Mouse (Mus musculus): ENCODE results near the gene Hipk4.
"Not testable (repeated sequence)": the region's sequence is repeated elsewhere in the genome, so short reads cannot be mapped to it uniquely, and the experiment has no call there.

The Hipk4 gene

GRCm38 (mm10) chr7:27494659-27495367 lies 28.3 kb upstream of the Hipk4 start:
- DNase-seq: not testable (repeated sequence)

DNA sequence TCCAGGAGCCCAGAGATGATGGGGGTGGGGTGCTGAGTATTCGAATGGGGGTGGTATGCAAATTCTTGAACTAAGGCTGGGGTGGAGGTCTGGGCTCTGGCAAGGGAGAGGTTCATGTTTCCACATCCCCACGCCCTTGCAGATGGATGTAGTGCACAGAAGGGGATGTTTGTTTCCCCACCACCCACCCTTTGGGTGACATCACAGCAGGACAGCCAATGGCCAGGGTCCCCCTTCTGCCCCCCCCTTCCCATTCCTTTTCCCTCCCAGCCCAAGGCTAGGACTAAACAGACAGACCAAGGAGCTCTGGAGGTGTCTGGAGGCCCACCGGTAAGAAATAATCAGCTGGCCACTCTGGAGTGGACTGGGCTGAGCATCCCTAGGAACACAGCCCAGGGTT lies 24.0 kb upstream of the Hipk4 start, which contains the start of gene Prx:
Gene Prx, plus strand, starts transcription at position 289 of the 400 bp plus-strand sequence.
- no peak for DNase-seq

GRCm38 (mm10) chr7:27501620-27502019 lies 21.4 kb upstream of the Hipk4 start:
- no peak for DNase-seq

DNA sequence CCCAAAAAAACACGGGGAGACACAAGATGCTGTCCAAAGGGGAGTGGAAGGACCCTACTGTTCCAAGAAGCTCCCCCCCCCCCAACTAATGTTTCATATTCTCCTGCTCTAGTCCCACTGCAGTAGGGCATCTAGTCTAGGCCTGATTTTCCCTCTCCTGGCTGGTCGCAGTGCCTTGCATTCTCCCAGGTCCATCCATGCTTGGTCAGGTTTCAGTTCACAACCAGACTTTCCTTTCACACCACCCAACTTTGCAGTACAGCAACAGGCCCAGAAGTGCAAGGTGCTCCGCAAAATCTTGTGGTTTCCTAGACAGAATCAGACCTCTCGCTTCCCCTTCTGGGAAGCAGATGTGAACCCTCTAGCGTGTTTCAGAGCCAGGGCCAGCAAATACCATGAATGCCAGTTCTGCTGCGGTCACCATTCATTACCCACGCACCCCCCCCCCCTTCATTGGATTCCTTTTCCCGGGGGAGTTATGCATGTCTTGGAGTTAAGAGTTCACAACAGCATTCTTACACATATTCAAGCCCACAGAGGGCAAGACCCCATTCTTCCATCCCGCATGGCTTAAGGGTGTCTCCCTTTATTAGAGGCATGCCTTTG lies 16.2 kb upstream of the Hipk4 start:
- no peak for DNase-seq

GRCm38 (mm10) chr7:27507711-27508647 lies 15.1 kb upstream of the Hipk4 start:
- DNase-seq: peak; percentile 95

- peak; percentile 66 to 72 for DNase-seq
These were observed 14.4 kb upstream of the Hipk4 start for GRCm38 (mm10) chr7:27508648-27509005.

DNA sequence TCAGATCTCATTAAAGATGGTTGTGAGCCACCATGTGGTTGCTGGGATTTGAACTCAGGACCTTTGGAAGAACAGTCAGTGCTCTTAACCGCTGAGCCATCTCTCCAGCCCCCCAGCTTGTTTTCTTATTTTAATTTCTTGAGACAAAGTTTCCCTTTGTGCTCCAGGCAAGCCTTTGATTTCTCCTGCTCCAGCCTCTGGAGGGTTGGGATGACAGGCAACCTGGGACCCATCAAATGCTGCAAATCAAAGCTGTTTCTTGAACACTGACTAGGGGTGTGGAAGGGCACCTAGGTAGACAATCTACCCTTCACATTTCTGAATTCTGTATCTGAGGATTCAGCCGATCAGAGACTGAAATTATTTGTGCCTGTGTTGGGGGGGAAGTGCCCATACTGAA lies 12.3 kb upstream of the Hipk4 start:
- no peak for DNase-seq

DNA sequence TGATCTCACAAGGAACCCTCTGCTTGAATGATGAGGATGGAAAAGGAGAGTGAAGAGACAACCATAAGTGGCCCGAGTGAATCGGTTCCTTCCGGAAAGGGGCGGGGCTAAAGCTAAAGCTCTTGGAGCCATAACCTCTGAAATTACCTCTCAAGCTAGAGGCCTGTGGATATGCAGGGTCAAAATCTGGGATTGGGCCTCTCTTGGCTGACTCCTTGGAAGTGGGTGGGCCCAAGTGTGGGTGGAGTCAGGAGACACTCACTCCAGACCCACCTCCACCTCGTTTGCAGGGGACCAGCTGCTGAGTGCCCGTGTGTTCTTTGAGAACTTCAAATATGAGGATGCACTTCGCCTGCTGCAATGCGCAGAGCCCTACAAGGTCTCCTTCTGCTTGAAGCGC lies 8.1 kb upstream of the Hipk4 start:
- no peak for DNase-seq

DNA sequence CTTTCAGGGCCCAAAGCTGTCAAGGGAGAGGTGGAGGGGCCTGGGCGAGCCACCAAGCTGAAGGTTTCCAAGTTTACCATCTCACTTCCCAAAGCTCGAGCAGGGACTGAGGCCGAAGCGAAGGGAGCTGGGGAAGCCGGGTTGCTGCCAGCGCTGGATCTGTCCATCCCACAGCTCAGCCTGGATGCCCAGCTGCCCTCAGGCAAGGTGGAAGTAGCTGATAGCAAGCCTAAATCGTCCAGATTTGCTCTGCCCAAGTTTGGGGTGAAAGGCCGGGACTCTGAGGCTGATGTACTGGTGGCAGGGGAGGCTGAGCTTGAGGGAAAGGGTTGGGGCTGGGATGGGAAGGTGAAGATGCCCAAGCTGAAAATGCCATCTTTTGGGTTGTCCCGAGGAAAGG lies 4.8 kb upstream of the Hipk4 start:
- DNase-seq: no peak

- DNase-seq: no peak
These were observed 3.0 kb upstream of the Hipk4 start for GRCm38 (mm10) chr7:27520104-27520503.

DNA sequence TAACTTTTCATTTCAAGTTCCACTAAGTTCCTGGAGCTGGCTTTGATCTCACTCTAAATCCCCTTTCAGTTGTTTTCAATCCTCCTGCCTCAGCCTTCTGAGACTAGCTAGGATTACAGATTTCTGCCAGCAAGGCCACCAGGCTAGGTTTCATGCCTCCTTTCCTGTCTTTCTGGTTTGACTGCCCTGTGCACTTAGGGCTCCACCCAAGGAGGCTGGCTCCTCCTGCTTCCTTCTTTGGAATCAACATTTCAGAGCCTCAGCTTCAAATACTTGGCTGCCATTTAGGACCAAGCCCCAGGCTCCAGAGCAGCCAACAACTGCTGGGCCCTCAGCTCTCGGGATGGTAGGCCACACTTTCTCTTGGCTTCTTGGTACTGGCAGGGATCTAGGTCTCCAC lies 2.5 kb upstream of the Hipk4 start:
- no peak for DNase-seq

- DNase-seq: no peak
These were observed 738 bp downstream of the Hipk4 start for GRCm38 (mm10) chr7:27523805-27524204.

- DNase-seq: peak; percentile 89
These were observed 3.2 kb downstream of the Hipk4 start for GRCm38 (mm10) chr7:27526039-27526827.

DNA sequence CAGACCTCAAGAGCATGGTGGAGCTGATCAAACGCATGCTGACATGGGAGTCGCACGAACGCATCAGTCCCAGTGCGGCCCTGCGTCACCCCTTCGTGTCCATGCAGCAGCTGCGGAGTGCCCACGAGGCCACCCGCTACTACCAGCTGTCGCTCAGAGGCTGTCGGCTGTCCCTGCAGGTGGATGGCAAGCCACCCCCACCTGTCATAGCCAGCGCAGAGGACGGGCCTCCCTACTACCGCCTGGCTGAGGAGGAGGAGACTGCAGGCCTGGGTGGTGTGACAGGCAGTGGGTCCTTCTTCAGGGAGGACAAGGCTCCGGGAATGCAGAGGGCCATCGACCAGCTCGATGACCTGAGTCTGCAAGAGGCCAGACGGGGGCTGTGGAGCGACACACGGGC lies 6.0 kb downstream of the Hipk4 start:
- DNase-seq: no peak

- DNase-seq: no peak
These were observed 7.9 kb downstream of the Hipk4 start for GRCm38 (mm10) chr7:27530937-27531336.

DNA sequence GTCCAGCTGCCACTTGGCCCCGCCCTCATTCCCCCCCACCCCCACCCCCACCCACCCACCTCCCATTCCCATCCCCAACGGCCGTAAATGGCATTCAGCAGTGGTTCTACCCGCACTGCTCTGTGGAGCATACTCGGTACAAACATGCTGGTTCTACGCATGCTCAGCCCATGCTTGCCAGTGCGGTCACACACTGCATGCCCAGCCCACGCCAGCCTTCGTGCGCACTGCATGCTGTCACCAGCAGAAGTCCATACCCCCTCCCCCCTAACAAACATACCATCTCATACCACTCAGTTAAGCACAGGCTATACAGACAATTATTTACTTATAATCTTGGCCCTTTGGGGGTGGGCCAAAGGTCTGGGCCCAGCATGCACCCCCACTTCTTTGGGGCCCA lies 8.6 kb downstream of the Hipk4 start:
- DNase-seq: no peak

DNA sequence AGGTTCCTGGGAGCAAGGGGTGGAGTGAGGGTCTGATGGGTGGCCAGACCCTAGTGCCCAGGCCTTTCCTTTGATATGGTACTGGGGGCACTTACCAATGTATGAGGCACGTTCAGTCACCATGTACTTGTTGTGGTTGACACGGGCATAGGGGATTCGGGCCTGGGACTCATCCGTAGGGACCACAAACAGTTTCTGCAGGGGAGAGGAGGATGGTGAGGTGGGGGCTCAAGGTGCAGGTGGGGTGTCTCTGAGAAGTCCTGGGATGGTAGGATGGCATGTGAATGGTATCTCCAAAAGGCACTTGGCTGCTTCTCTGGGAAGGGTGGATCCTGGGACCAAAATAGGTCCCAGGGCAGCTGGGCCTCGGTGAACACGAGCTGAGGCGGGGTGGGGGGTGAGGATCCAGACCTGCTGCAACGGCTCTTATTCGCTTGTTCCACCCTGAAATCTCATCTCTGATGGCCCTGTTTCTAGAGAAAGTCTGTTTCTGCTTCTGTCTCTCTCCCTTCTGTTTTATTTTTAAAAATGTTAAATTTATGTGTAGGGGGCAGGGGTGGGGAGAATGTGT lies 9.5 kb downstream of the Hipk4 start:
- DNase-seq: no peak

DNA sequence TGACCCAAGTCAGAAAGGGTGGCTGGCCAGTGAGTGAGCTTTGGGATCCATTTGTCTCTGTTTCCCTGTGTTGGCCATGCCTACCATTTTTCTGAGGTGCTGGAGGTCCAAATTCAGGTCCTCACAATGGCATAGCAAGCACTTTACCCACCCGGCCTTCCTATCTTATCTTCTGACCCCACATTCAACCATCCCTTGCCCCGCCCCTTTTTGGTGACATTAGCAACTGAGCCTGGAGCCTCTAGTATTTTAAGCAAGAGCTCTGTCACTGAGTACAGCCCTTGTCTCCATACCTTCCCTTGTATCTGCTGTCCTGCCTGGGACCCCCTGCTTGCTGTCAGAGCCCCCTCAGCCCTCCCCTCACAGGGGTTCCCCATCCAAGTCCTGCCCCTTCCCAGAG lies 12.3 kb downstream of the Hipk4 start:
- no peak for DNase-seq

- no peak for DNase-seq
These were observed 13.6 kb downstream of the Hipk4 start for GRCm38 (mm10) chr7:27536618-27537017.

DNA sequence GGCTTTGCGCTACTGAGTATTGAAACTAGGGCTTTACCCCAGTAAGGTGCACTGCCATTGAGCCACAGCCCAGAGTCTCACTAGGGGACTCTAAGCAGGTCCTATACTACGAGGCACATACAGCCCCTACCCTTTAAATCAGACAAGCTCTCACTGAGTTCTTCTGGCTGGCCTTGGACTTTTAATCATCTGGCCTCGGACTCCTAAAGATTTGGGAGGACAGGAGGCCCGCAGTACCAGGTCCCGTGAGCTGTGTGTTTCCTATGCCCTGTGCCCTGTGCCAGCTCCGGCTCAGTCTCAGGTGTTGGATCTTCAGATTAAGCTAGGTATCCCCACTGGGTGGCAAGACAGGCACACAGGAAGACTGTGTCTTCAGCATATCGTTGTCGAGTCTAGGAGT lies 14.9 kb downstream of the Hipk4 start:
- no peak for DNase-seq

DNA sequence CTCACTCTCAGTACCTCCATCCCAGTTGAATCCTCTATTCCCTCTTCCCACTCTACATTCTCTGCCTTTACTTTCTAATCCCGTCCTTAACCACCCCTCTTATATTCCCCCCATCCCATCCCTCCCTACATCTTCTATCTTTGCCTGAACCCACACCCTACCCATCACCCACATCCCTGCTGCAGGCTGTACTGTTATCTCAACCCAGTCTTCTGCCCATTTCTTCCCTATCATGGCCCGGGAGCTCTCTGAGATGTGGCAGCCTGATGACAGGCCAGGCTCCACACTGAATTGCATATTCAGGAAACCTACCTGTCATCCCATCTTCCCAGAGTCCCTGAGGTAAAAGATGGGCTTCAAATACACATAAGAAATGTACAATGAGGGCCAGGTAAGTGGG lies 15.7 kb downstream of the Hipk4 start:
- DNase-seq: no peak

- no peak for DNase-seq
These were observed 17.5 kb downstream of the Hipk4 start for GRCm38 (mm10) chr7:27540521-27540920.

DNA sequence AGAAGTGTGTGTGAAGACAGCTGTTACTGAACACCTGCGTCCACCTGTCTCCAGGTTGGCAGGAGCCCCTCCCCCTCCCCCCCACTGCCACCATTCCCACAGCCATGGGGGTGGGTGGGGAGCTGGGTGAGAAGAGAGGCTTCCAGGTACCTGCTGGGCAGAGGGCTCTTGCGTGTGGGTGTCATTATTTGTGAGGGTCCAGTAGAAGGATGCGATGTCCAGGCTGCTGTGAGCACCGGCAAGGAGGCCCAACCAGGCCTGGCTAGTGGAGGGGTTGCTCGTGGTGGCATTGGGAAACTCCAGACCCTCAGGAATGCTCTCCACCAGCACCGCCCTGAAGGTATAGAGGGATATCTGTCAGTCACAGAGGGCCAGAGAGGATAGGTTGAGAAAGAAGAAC lies 17.9 kb downstream of the Hipk4 start:
- DNase-seq: no peak
